Mouse (Mus musculus) small intestine, adult 2 months (tissue): ENCODE data around the gene Snap25. TPM values are rescaled to one million over a fixed set of nuclear protein-coding genes. Genes with fewer than 3 reads are reported as not detected.
A peak's percentile ranks its signal among the peaks of the same experiment; 100 is the strongest.

Source experiments
- H3K27ac ChIP-seq: fragments of 200-500 bp; 2 replicates; pipeline ENCODE4 v1.5.1; 2012; ENCODE audit warnings: low read depth, low read length, control low read depth, inconsistent platforms; ENCODE audit not compliant: insufficient read depth
- H3K27me3 ChIP-seq: fragments of 200-500 bp; 2 replicates; pipeline ENCODE4 v1.6.1; 2012; ENCODE audit warnings: mild to moderate bottlenecking, moderate library complexity, low read length, inconsistent platforms; ENCODE audit not compliant: control insufficient read depth, insufficient read depth
- H3K36me3 ChIP-seq: fragments of 200-500 bp; 2 replicates; pipeline ENCODE4 v1.6.1; 2012; ENCODE audit warnings: mild to moderate bottlenecking, low read length, control low read depth, inconsistent platforms; ENCODE audit not compliant: control insufficient read depth, insufficient read depth
- H3K4me1 ChIP-seq: fragments of 200-500 bp; 2 replicates; pipeline ENCODE4 v1.6.1; 2012; ENCODE audit warnings: low read length, inconsistent platforms, mixed read lengths; ENCODE audit not compliant: control insufficient read depth, insufficient read depth, insufficient read length
- H3K4me3 ChIP-seq: fragments of 200-500 bp; 2 replicates; pipeline ENCODE4 v1.5.1; 2012; ENCODE audit warnings: low read depth, mild to moderate bottlenecking, control low read depth, inconsistent platforms, low read length, moderate library complexity
- CTCF ChIP-seq: fragments of 200-500 bp; IDR thresholded peaks from 2 replicates; pipeline ENCODE4 v1.5.1; 2012; ENCODE audit warnings: low read depth, mild to moderate bottlenecking, control low read depth, inconsistent platforms, low read length, moderate library complexity, mixed read lengths; ENCODE audit not compliant: insufficient replicate concordance, insufficient read length; ENCODE audit errors: extremely low read depth
- POLR2A ChIP-seq: fragments of 200-500 bp; IDR thresholded peaks from 2 replicates; pipeline ENCODE4 v1.6.1; 2012; ENCODE audit warnings: low read depth, mild to moderate bottlenecking, control low read depth, inconsistent platforms, low read length, moderate library complexity
- WGBS: fragments of 180-500 bp; shearing (Covaris S2); methylation state at CpG from one replicate; pipeline ENCODE4 v1.1.7; 2018; 5-methylcytosine and 5-hydroxymethylcytosine counted together
- polyA plus RNA-seq: library from polyadenylated mRNA; depleted of rRNA; stranded (reverse); fragments of >200 nt; gene quantifications from 2 replicates; pipeline ENCODE4 v1.2.3, GENCODE M21; 2012

The Snap25 gene
- polyA plus RNA-seq, 1 experiment, result 1.2 TPM

DNA sequence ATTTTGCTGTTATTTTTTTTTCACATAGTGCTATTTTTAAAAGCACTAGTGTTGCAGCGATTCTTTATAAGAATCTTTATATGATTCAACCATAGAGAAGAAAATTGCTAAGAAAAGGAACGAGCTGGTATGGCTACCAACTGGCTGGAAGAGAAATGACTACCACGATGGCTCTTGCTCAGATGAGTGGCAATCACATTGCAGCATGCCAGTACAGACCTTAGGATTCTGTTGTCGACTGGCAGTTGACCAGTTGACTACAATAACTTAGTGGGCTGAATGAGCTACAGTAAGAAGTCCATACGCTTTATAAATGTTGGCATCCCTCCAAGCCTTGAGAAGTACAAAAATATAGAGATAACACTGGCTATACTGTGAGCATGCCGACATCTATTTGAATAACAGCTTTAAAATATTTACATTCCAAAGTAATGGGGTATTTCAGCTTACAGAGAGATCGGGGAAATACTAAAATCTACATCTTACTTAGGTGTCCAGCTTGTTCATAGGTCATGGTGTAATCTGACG, 36.3 kb upstream of the Snap25 start:
- WGBS, result 37% methylated on average over 8 of the region's 8 CpGs
- no peak for TF ChIP-seq CTCF
- no peak for TF ChIP-seq POLR2A
- no peak overlapping the region for H3K4me3 ChIP-seq

GRCm38 (mm10) chr2:136678321-136679161, 34.7 kb upstream of the Snap25 start:
- Histone ChIP-seq H3K27me3 (no peaks in the 10 kb centered on the region), H3K27ac (peak overlapping the region; percentile 64), H3K4me1 (peaks cover 4% of the 10 kb centered on the region; the same call in 1 of the 2 replicates), H3K4me3 (peak overlapping the region; percentile 65), H3K36me3 (no peaks in the 10 kb centered on the region)
- TF ChIP-seq POLR2A, result no peak
- TF ChIP-seq CTCF, result no peak
- WGBS, result 4% methylated on average over 44 of the region's 44 CpGs

More for the DNA sequence above, 36.3 kb upstream of the Snap25 start:
- no peaks in the 10 kb centered on the region for H3K27me3 ChIP-seq
- H3K27ac ChIP-seq, result no peak overlapping the region
- no peaks in the 10 kb centered on the region for H3K36me3 ChIP-seq
- peaks cover 4% of the 10 kb centered on the region; the same call in 1 of the 2 replicates for H3K4me1 ChIP-seq

DNA sequence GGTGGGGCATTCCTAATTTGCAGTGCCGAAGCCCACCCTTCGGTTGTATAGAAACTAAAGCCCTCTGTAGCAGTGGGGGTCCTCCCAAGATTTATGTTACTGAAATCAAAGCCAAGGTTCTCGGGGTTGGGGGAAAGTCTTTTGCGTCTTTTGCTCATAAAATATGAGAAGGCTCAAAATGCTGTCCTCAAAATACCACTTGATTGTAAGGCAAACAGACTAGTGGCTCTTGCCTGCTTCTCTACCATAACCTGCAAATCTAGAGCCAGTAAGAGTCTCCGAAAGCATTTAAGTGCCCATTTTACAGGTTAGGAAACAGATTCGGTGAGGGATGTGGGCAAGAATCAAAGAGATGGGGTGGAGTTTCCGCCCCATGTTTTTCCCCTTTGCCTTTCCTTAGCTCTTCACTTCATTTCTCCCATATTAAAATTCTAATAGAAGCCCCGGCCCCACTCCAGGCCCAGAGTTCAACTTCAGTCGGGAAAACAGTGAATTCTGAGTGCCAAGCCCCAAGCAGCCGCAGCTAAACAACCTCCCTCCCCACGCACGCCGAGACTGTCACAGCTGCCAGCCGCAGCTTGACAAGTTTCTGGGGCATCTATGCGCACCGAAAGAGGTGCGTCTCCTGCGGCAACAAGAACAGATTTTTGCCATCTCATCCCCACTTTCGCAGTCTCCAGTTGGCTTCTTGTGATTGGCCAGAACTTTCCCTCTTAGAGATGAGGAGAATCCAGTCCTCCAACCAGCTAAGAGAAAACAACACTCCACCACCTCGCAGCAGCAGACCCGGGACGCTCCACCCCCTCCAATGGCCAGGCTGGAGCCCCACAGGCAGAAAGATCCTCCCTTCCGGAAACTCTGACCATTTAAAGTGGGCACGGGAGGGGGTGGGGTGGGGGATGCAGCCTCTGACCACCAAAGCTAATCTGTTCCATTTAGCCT, 33.7 kb upstream of the Snap25 start:
- Histone ChIP-seq H3K36me3 (no peaks in the 10 kb centered on the region), H3K27ac (peak overlapping the region; percentile 64), H3K27me3 (no peaks in the 10 kb centered on the region), H3K4me3 (peak overlapping the region; percentile 65), H3K4me1 (peaks cover 4% of the 10 kb centered on the region; the same call in 1 of the 2 replicates)
- 2% methylated on average over 24 of the region's 24 CpGs for WGBS
- TF ChIP-seq CTCF (no peak), POLR2A (peak; percentile 56; the same call in 1 of the 2 replicates)

DNA sequence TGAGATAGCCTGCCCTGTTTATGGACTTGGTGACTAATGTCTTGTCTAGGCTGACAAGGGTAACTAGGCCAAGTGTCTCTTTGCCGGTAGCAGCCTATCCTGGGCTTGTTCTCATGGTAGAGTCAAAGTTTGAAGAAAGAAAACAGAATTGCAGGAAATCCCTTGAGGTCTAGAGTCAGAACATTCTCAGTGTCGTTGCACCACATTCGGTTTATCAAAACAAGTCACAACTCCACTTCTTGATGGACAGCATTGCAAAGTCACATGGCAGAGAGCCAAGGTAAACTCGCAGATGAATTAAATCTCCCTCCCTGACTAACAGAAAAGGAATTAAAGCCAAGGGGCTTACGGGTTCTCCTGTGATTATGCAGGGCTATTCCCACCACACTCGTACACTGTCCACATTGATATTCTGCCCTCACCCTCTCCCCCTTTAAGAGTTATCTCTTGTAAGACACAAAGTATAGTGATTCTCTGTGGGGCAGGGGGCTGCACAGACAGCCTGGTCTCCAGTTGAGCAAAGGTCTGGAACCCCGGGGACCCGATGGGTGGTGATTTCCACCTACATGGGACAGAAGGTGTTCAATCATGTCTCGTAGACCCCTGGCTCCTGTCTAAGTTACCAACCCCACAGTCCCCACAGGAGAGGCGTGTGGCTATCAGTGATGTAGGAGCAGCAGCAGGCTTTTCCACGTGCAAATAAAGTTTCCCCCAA, 30.9 kb upstream of the Snap25 start:
- no peak for TF ChIP-seq POLR2A
- TF ChIP-seq CTCF, result no peak
- Histone ChIP-seq H3K27me3 (no peaks in the 10 kb centered on the region), H3K4me3 (no peak overlapping the region), H3K36me3 (no peaks in the 10 kb centered on the region), H3K4me1 (peaks cover 4% of the 10 kb centered on the region; the same call in 1 of the 2 replicates), H3K27ac (no peak overlapping the region)
- WGBS, result 42% methylated on average over 11 of the region's 11 CpGs

DNA sequence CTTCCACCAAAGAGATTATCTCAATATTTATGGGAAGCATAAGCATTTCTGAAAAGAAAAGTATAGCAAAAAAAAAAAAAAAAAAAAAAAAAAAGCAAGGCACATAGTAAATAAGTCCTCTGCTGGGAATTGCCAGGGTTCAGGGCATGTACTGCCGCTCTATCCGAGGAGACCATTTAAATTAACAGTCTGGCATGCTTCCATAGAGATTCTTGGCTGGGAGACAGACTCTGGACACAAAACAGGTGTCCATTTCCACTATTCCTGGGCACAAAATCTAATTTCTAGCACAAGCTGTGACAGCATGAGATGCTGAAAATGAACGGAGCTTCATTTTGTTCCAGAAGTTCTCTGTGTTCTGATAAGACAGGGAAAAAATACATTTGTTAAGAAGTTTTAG, 27.1 kb upstream of the Snap25 start:
- TF ChIP-seq CTCF (no peak), POLR2A (no peak)
- no peaks in the 10 kb centered on the region for H3K27me3 ChIP-seq
- 41% methylated on average over 3 of the region's 3 CpGs for WGBS
- no peak overlapping the region for H3K27ac ChIP-seq
- no peaks in the 10 kb centered on the region; the same call in 1 of the 2 replicates for H3K4me1 ChIP-seq
- H3K4me3 ChIP-seq, result no peak overlapping the region
- no peaks in the 10 kb centered on the region for H3K36me3 ChIP-seq

DNA sequence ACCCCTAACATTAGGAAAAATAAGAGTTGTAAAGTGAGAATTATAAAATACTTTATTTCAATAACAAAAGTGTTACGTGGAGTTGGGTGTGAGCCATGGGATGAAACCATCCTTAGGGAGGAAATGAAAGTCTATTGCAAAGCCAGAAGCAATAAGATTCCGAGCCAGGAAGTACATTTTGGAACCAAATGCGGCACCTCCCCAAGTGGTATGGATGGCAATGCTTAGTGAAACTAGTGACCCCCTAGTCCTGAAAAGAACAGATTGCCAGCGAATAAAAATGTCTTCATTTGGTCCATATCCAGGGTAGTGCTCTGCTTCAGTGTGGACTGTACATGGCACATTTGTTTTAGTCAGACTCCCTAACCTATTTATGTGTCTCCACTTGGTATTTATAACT, 25.9 kb upstream of the Snap25 start:
- TF ChIP-seq CTCF (no peak), POLR2A (no peak)
- Histone ChIP-seq H3K4me3 (no peak overlapping the region), H3K27ac (no peak overlapping the region), H3K36me3 (no peaks in the 10 kb centered on the region), H3K4me1 (no peaks in the 10 kb centered on the region; the same call in 1 of the 2 replicates), H3K27me3 (no peaks in the 10 kb centered on the region)
- 85% methylated on average over 4 of the region's 4 CpGs for WGBS

GRCm38 (mm10) chr2:136689476-136689875, 23.8 kb upstream of the Snap25 start:
- H3K36me3 ChIP-seq, result no peaks in the 10 kb centered on the region
- H3K27me3 ChIP-seq, result no peaks in the 10 kb centered on the region
- H3K4me3 ChIP-seq, result no peak overlapping the region
- 25% methylated on average over 4 of the region's 4 CpGs for WGBS
- no peak for TF ChIP-seq POLR2A
- TF ChIP-seq CTCF, result no peak
- H3K27ac ChIP-seq, result no peak overlapping the region
- H3K4me1 ChIP-seq, result no peaks in the 10 kb centered on the region
